Mouse (Mus musculus): ENCODE data around the gene Tspan9. TPM values are rescaled to one million over a fixed set of nuclear protein-coding genes. Genes with fewer than 3 reads are reported as not detected.

Gene Tspan9
- polyA plus RNA-seq, 1 experiment from 2014 or later, result 77.3 TPM

- H3K27ac ChIP-seq (replicated peaks), result peak overlapping the region; percentile 80
- H3K4me3 ChIP-seq (ENCODE audit: low read depth, low read length), result peak overlapping the region; percentile 53
- H3K9ac ChIP-seq (ENCODE audit: low read length), result peak overlapping the region; percentile 64
- TF ChIP-seq CTCF (IDR thresholded peaks at IDR 0.05; ENCODE audit: low read depth) (no peak), EP300 (optimal IDR thresholded peaks at IDR 0.05) (no peak)
- DNase-seq (ENCODE audit: low spot score) (no peak), ATAC-seq (ENCODE audit: low FRiP score, low TSS enrichment) (no peak)
- no peaks in the 10 kb centered on the region for H3K9me3 ChIP-seq (ENCODE audit: control insufficient read depth, low read length)
- peak overlapping the region; percentile 82 for H3K4me2 ChIP-seq (replicated peaks; ENCODE audit: low read depth)
- H3K27me3 ChIP-seq (ENCODE audit: control insufficient read depth, insufficient read depth, low read length), result no peaks in the 10 kb centered on the region
- peaks cover 5% of the 10 kb centered on the region; the same call in 1 of the 2 replicates for H3K4me1 ChIP-seq (replicated peaks; ENCODE audit: control insufficient read depth, insufficient read depth)
- H3K36me3 ChIP-seq (ENCODE audit: control insufficient read depth, insufficient read depth, low read length), result no peaks in the 10 kb centered on the region
- 33% methylated on average over 4 of the region's 4 CpGs for WGBS
Observed at GRCm38 (mm10) chr6:128033868-128034250, 109.5 kb downstream of the Tspan9 start.

DNA sequence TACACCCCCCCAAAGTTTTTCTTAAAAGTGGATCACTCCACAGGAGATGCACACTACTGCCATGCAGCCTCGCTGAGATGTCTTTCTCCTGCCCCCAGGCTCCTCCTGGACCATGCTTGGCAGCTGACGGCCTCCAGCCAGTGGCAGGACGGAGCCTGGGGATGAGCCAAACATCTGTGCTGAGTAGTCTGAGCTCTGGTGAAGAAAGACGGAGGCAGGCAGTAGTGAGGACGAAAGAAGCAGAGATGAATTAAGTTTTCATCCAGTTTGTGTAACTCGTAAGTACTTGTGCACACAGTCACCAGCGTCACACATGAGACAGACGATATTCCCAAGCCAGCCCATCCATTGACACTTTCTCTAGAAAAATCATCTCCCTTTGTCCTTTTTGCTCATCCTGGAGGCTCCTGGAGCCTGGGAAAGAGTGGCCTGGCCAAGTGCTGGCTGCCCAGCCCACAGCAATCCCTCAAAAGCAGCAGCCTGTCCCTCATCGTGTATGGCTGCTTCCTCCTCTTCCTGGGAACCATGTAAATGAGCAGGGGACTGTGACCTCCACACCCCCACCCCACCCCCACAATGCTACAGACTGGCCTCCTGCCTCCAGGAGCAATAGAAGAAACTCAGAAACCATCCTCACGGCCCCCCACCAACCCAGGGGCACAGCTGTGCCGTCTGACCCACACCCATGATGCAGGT lies 110.1 kb downstream of the Tspan9 start:
- Histone ChIP-seq H3K27ac (replicated peaks) (peak overlapping the region; percentile 80), H3K4me1 (replicated peaks; ENCODE audit: control insufficient read depth, insufficient read depth) (peaks cover 5% of the 10 kb centered on the region; the same call in 1 of the 2 replicates), H3K4me3 (ENCODE audit: low read depth, low read length) (peak overlapping the region; percentile 53), H3K9ac (ENCODE audit: low read length) (peak overlapping the region; percentile 64), H3K36me3 (ENCODE audit: control insufficient read depth, insufficient read depth, low read length) (no peaks in the 10 kb centered on the region), H3K27me3 (ENCODE audit: control insufficient read depth, insufficient read depth, low read length) (no peaks in the 10 kb centered on the region), H3K9me3 (ENCODE audit: control insufficient read depth, low read length) (no peaks in the 10 kb centered on the region), H3K4me2 (replicated peaks; ENCODE audit: low read depth) (peak overlapping the region; percentile 82)
- WGBS, result 53% methylated on average over 11 of the region's 11 CpGs
- no peak for ATAC-seq (ENCODE audit: low FRiP score, low TSS enrichment)
- DNase-seq (ENCODE audit: low spot score), result no peak
- no peak for TF ChIP-seq EP300 (optimal IDR thresholded peaks at IDR 0.05)
- TF ChIP-seq CTCF (IDR thresholded peaks at IDR 0.05; ENCODE audit: low read depth), result no peak

- 23% methylated on average over 16 of the region's 16 CpGs for WGBS
- no peaks in the 10 kb centered on the region for H3K27me3 ChIP-seq (ENCODE audit: control insufficient read depth, insufficient read depth, low read length)
- TF ChIP-seq EP300 (optimal IDR thresholded peaks at IDR 0.05) (no peak), CTCF (IDR thresholded peaks at IDR 0.05; ENCODE audit: low read depth) (peak; percentile 89)
- peak overlapping the region; percentile 64; the same call in 1 of the 2 replicates for H3K9ac ChIP-seq (ENCODE audit: low read length)
- DNase-seq (ENCODE audit: low spot score) (peak; percentile 81), ATAC-seq (ENCODE audit: low FRiP score, low TSS enrichment) (no peak)
- H3K36me3 ChIP-seq (ENCODE audit: control insufficient read depth, insufficient read depth, low read length), result no peaks in the 10 kb centered on the region
- peaks cover 5% of the 10 kb centered on the region; the same call in 1 of the 2 replicates for H3K4me1 ChIP-seq (replicated peaks; ENCODE audit: control insufficient read depth, insufficient read depth)
- H3K27ac ChIP-seq (replicated peaks), result peak overlapping the region; percentile 80; the same call in 1 of the 2 replicates
- H3K4me2 ChIP-seq (replicated peaks; ENCODE audit: low read depth), result peak overlapping the region; percentile 82
- H3K4me3 ChIP-seq (ENCODE audit: low read depth, low read length), result peak overlapping the region; percentile 53
- no peaks in the 10 kb centered on the region for H3K9me3 ChIP-seq (ENCODE audit: control insufficient read depth, low read length)
Observed at GRCm38 (mm10) chr6:128032252-128033171, 110.9 kb downstream of the Tspan9 start.

GRCm38 (mm10) chr6:128031584-128031983 lies 111.8 kb downstream of the Tspan9 start:
- ATAC-seq (ENCODE audit: low FRiP score, low TSS enrichment), result no peak
- Histone ChIP-seq H3K4me2 (replicated peaks; ENCODE audit: low read depth) (peak overlapping the region; percentile 21; the same call in 1 of the 2 replicates), H3K27me3 (ENCODE audit: control insufficient read depth, insufficient read depth, low read length) (no peaks in the 10 kb centered on the region), H3K4me3 (ENCODE audit: low read depth, low read length) (no peak overlapping the region), H3K27ac (replicated peaks) (peak overlapping the region; percentile 4; the same call in 1 of the 2 replicates), H3K4me1 (replicated peaks; ENCODE audit: control insufficient read depth, insufficient read depth) (peaks cover 5% of the 10 kb centered on the region; the same call in 1 of the 2 replicates), H3K9ac (ENCODE audit: low read length) (no peak overlapping the region), H3K9me3 (ENCODE audit: control insufficient read depth, low read length) (no peaks in the 10 kb centered on the region), H3K36me3 (ENCODE audit: control insufficient read depth, insufficient read depth, low read length) (no peaks in the 10 kb centered on the region)
- WGBS, result 52% methylated on average over 2 of the region's 2 CpGs
- DNase-seq (ENCODE audit: low spot score), result no peak
- TF ChIP-seq CTCF (IDR thresholded peaks at IDR 0.05; ENCODE audit: low read depth), result no peak

GRCm38 (mm10) chr6:128031096-128031495 lies 112.3 kb downstream of the Tspan9 start:
- Histone ChIP-seq H3K27me3 (ENCODE audit: control insufficient read depth, insufficient read depth, low read length) (no peaks in the 10 kb centered on the region), H3K36me3 (ENCODE audit: control insufficient read depth, insufficient read depth, low read length) (no peaks in the 10 kb centered on the region), H3K9ac (ENCODE audit: low read length) (0 out of 2 replicates have a peak overlapping the region, but pooled peaks have one; percentile 27), H3K4me1 (replicated peaks; ENCODE audit: control insufficient read depth, insufficient read depth) (peaks cover 5% of the 10 kb centered on the region; the same call in 1 of the 2 replicates), H3K27ac (replicated peaks) (peak overlapping the region; percentile 4; the same call in 1 of the 2 replicates), H3K9me3 (ENCODE audit: control insufficient read depth, low read length) (no peaks in the 10 kb centered on the region), H3K4me2 (replicated peaks; ENCODE audit: low read depth) (peak overlapping the region; percentile 21; the same call in 1 of the 2 replicates), H3K4me3 (ENCODE audit: low read depth, low read length) (no peak overlapping the region)
- 68% methylated on average over 4 of the region's 4 CpGs for WGBS
- DNase-seq (ENCODE audit: low spot score) (no peak), ATAC-seq (ENCODE audit: low FRiP score, low TSS enrichment) (0 out of 2 replicates have a peak, but pooled peaks have one; percentile 21)
- TF ChIP-seq EP300 (optimal IDR thresholded peaks at IDR 0.05) (no peak), CTCF (IDR thresholded peaks at IDR 0.05; ENCODE audit: low read depth) (no peak)
